Mouse (Mus musculus) bone marrow, adult 2 months (tissue): Measurements from ENCODE around the gene Specc1.

Experiments used
- CTCF ChIP-seq: fragments of 200-500 bp; IDR thresholded peaks from 2 replicates; pipeline ENCODE4 v1.5.1; 2011; ENCODE audit warnings: low read length, control low read depth; ENCODE audit not compliant: control insufficient read depth, insufficient read depth
- POLR2A ChIP-seq: fragments of 200-500 bp; IDR thresholded peaks from 2 replicates; pipeline ENCODE4 v1.6.1; 2011; ENCODE audit warnings: low read depth, mild to moderate bottlenecking, control low read depth, low read length, borderline replicate concordance; ENCODE audit not compliant: control insufficient read depth

DNA sequence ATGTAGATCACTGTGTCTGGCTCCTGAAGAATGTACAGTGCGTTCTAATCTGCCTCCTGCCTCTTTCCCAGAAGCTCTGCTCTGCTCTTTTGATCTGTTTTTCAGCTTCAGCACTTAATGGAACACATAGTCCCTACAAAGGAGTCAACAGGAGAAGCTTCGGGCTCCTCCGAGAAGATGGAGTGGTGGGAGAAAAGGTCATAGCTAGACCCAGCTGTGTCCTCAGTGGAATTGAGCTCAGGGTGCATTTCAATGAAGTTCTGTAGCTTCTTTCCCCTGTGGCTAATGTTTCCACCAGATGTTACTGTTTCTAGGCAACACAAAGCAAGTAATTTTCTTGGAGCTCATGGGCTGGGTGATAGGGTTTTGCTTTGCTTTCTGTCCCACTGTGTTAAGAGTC lies 236.6 kb downstream of the Specc1 start:
- TF ChIP-seq CTCF (no peak), POLR2A (no peak)
